Mouse (Mus musculus): ENCODE results near the gene 3110009E18Rik. TPM values are rescaled to one million over a fixed set of nuclear protein-coding genes. Genes with fewer than 3 reads are reported as not detected.

3110009E18Rik gene
- polyA plus RNA-seq, 1 experiment from 2014 or later: 26.6 TPM

- WGBS: 82% methylated on average over 4 of the region's 4 CpGs
- Histone ChIP-seq H3K9ac (no peak overlapping the region), H3K9me3 (no peaks in the 10 kb centered on the region), H3K4me1 (peaks cover 12% of the 10 kb centered on the region), H3K27me3 (no peaks in the 10 kb centered on the region), H3K36me3 (no peaks in the 10 kb centered on the region), H3K4me2 (no peak overlapping the region), H3K27ac (no peak overlapping the region), H3K4me3 (no peak overlapping the region)
- no peak for ATAC-seq (ENCODE audit: insufficient number of reproducible peaks, insufficient read depth, low FRiP score, low TSS enrichment, low read depth)
Observed at GRCm38 (mm10) chr1:120124839-120125238, 3.9 kb downstream of the 3110009E18Rik start.

DNA sequence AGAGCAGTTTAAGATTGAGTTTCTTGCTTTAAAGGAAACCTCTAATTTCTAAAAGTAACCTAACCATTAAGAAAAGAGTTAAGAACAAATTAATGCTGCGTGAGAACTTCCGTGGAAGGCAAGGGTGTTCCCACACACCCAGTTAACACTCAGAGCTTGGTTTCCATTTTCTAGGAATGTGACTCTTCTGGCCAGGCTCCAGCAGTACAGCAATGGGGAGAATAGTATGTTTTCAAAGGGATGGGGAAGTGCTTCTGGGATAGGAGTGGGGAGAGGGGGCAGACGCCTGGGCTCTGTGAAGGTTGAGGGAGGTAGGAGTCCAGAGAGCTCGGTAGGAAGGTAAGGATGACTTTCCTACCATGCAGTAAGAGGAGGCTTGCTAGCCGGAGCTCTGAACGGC is 4.5 kb downstream of the 3110009E18Rik start:
- Histone ChIP-seq H3K27me3 (no peaks in the 10 kb centered on the region), H3K4me1 (peaks cover 5% of the 10 kb centered on the region; the same call in 1 of the 2 replicates), H3K4me3 (no peak overlapping the region), H3K27ac (no peak overlapping the region), H3K9me3 (no peaks in the 10 kb centered on the region), H3K4me2 (no peak overlapping the region), H3K9ac (no peak overlapping the region), H3K36me3 (no peaks in the 10 kb centered on the region)
- 71% methylated on average over 6 of the region's 6 CpGs for WGBS
- ATAC-seq (ENCODE audit: insufficient number of reproducible peaks, insufficient read depth, low FRiP score, low TSS enrichment, low read depth): no peak

DNA sequence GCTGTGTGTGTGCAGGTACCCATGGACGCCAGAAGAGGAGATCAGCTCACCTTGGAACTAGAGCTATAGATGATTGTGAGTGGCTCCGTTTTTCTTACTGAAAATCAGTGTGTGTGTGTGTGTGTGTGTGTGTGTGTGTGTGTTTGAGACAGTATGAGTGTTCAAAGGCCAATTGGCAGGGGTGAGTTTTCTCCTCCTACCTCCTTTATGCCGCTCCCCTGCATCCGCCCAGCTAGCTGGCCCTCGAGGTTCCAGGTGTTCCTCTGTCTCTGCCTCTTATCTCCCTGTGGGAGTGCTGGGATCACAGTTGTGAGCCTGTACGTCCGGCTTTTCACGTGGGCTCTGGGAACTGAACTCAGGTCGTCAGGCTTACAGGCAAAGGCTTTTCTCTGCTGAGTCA is 5.3 kb downstream of the 3110009E18Rik start:
- H3K36me3 ChIP-seq: no peaks in the 10 kb centered on the region
- no peak for ATAC-seq (ENCODE audit: insufficient number of reproducible peaks, insufficient read depth, low FRiP score, low TSS enrichment, low read depth)
- H3K4me1 ChIP-seq: peaks cover 5% of the 10 kb centered on the region; the same call in 1 of the 2 replicates
- H3K27ac ChIP-seq: no peak overlapping the region
- H3K27me3 ChIP-seq: no peaks in the 10 kb centered on the region
- H3K9me3 ChIP-seq: no peaks in the 10 kb centered on the region
- H3K9ac ChIP-seq: no peak overlapping the region
- H3K4me3 ChIP-seq: no peak overlapping the region
- no peak overlapping the region for H3K4me2 ChIP-seq
- WGBS: 67% methylated on average over 9 of the region's 9 CpGs

- no peak overlapping the region for H3K4me2 ChIP-seq
- H3K9me3 ChIP-seq: no peaks in the 10 kb centered on the region
- H3K4me3 ChIP-seq: no peak overlapping the region
- H3K27ac ChIP-seq: no peak overlapping the region
- no peaks in the 10 kb centered on the region for H3K4me1 ChIP-seq
- 87% methylated on average over 1 of the region's 1 CpGs for WGBS
- no peaks in the 10 kb centered on the region for H3K36me3 ChIP-seq
- H3K27me3 ChIP-seq: no peaks in the 10 kb centered on the region
- ATAC-seq (ENCODE audit: insufficient number of reproducible peaks, insufficient read depth, low FRiP score, low TSS enrichment, low read depth): no peak
- no peak overlapping the region for H3K9ac ChIP-seq
Observed at GRCm38 (mm10) chr1:120132376-120132775, 11.4 kb downstream of the 3110009E18Rik start.

DNA sequence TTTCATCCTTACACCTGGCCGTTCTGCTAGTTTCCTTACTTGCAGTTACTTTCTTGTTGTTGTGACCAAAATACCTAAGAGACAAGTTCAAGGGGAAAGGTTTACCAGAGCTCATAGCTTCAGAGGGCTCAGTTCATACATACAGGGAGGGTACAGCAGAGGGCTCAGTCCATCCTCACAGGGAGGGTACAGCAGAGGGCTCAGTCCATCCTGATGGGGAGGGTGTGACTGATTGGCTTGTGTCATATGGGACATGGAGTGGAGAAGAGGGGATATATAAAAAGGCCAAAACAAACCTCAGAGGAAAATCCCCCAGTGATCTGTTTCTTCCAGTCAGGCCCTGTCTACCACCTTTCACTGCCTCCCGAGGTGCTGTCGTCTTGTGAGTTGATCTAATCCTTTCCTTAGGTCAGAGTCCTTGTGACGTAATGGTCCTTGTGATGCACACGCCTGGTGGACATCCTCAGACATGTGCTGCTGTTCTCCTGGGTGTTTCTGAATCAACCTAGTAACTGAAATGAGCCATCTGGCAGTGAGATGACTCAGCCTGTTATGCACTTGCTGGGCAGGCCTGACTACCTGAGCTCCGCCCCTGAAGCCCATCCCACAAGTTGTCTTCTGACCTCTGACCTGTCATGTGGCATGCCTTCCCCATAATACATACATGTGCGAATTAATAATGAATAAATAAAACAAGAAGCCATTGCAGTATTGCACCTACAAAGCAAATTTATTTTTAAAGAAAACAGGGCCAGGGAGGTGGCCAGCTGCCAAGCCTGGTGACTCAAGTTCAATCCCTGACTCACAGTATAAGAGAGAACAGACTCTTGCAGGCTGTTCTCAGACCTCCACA is 15.2 kb downstream of the 3110009E18Rik start:
- Histone ChIP-seq H3K9me3 (no peaks in the 10 kb centered on the region), H3K27ac (no peak overlapping the region), H3K36me3 (no peaks in the 10 kb centered on the region), H3K4me2 (no peak overlapping the region), H3K9ac (no peak overlapping the region), H3K27me3 (no peaks in the 10 kb centered on the region), H3K4me3 (no peak overlapping the region), H3K4me1 (no peaks in the 10 kb centered on the region)
- no peak for ATAC-seq (ENCODE audit: insufficient number of reproducible peaks, insufficient read depth, low FRiP score, low TSS enrichment, low read depth)
- WGBS: 82% methylated on average over 7 of the region's 7 CpGs

DNA sequence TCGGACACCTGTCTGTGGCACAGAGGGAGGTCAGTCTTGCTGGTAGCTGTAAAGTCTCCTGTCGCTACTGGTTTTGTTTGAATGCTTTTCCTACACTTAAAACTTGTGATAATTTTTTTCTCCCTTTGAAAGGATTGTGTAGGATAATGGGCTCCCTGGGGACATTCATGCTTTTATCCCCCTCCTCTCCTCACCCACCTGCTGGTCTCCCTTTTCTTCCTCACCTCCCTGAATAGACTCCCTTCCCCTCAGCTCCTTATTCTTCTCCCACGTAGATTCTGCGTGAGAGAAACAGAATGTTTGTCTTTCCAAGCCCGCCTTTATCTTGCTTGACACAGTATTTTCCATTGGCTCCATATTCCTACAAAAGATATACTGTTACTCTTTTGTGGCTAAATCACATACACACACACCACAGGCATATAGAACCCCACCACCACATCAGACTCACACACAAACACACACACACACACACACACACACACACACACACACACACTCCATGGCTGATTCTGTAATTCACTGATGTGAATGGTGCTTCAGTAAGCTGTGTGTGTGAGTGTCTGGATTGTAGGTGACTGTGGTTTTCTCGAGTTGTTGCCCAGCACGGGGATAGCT is 18.0 kb downstream of the 3110009E18Rik start:
- Histone ChIP-seq H3K36me3 (no peaks in the 10 kb centered on the region), H3K4me3 (no peak overlapping the region), H3K4me1 (peaks cover 5% of the 10 kb centered on the region), H3K27me3 (no peaks in the 10 kb centered on the region), H3K27ac (no peak overlapping the region), H3K4me2 (no peak overlapping the region), H3K9me3 (no peaks in the 10 kb centered on the region), H3K9ac (no peak overlapping the region)
- no peak for ATAC-seq (ENCODE audit: insufficient number of reproducible peaks, insufficient read depth, low FRiP score, low TSS enrichment, low read depth)
- WGBS: 37% methylated on average over 7 of the region's 7 CpGs

DNA sequence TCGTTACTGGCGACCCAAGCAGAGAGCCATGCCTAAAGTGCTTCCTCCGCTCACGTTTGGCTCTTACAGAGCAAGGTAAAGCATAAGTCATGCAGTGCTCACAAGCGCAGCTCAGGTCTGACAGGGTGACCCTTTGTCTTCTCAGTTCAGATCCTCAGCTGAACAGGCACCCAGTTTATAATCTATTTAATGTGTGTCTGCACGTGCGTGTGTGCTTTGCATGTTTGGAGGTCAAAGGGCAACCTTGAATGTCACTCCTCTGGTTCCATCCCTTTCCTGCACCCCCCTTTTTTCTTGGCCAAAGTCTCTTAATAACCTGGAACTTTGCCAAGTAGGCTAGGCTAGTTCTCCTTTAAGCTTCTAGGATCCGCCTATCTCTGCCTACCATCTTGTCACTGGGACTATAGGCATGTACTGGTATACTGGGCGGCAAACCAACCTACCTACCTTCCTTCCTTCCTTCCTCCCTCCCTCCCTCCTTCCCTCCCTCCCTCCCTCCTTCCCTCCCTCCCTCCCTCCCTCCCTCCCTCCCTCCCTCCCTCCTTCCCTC is 19.2 kb downstream of the 3110009E18Rik start:
- no peak overlapping the region for H3K27ac ChIP-seq
- ATAC-seq (ENCODE audit: insufficient number of reproducible peaks, insufficient read depth, low FRiP score, low TSS enrichment, low read depth): no peak
- 83% methylated on average over 9 of the region's 9 CpGs for WGBS
- peaks cover 5% of the 10 kb centered on the region for H3K4me1 ChIP-seq
- H3K4me2 ChIP-seq: no peak overlapping the region
- no peaks in the 10 kb centered on the region for H3K36me3 ChIP-seq
- H3K9ac ChIP-seq: no peak overlapping the region
- no peak overlapping the region for H3K4me3 ChIP-seq
- H3K9me3 ChIP-seq: no peaks in the 10 kb centered on the region
- H3K27me3 ChIP-seq: no peaks in the 10 kb centered on the region

DNA sequence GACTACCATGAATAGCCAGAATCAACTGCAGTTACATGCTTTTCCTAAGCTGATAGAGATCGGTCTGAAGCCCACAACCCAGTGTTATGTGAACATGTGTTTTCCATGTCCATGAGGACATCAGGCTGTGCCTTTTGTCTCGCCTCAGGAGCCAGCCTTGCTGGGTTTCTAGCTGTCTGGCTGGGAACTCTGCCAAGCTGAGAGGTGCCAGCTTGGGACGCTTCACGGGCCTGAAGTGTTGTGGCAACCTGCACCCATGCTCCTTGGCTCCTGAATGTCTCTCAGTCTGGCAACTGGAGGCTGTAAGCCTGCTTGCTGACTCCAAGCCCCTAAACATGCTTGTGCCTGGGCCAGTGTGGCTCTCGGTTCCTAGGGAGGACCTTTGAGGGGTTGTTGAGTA is 21.6 kb downstream of the 3110009E18Rik start:
- Histone ChIP-seq H3K36me3 (no peaks in the 10 kb centered on the region), H3K4me3 (no peak overlapping the region), H3K4me1 (peaks cover 5% of the 10 kb centered on the region), H3K4me2 (no peak overlapping the region), H3K27ac (no peak overlapping the region), H3K27me3 (no peaks in the 10 kb centered on the region), H3K9me3 (no peaks in the 10 kb centered on the region), H3K9ac (no peak overlapping the region)
- WGBS: 71% methylated on average over 5 of the region's 5 CpGs
- ATAC-seq (ENCODE audit: insufficient number of reproducible peaks, insufficient read depth, low FRiP score, low TSS enrichment, low read depth): no peak

DNA sequence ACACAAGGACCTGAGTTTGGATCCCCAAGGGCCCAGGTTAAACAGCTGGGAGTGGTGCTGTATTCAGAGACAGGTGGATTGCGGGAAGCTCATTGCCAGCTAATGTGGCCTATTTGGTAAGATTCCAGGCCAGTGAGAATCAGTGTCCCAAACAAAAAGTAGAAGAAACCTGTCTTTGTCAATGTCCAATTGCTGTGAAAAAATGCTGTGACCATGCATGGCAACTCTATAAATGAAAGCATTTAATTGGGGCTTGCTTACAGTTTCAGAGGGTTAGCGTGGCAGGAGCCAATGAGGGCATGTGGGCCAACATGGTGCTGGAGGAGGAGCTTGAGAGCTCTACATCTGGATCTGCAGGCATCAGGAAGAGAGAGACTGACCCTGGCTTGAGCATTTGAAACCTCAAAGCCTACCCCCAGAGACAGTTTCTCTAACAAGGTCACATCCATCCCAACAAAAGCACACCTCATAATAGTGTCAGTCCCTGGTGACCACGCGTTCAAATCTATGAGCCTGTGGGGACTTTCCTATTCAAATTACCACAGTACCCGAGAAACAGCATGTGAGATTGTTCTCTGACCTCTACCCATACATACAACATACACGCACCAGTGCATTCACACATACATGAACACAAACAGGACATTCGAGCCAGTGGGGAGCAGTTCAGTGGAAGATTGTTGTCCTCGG is 24.7 kb downstream of the 3110009E18Rik start:
- H3K4me3 ChIP-seq: no peak overlapping the region
- 89% methylated on average over 8 of the region's 8 CpGs for WGBS
- H3K27ac ChIP-seq: no peak overlapping the region
- no peak for ATAC-seq (ENCODE audit: insufficient number of reproducible peaks, insufficient read depth, low FRiP score, low TSS enrichment, low read depth)
- no peaks in the 10 kb centered on the region for H3K27me3 ChIP-seq
- H3K4me2 ChIP-seq: no peak overlapping the region
- no peaks in the 10 kb centered on the region for H3K36me3 ChIP-seq
- H3K9ac ChIP-seq: no peak overlapping the region
- no peaks in the 10 kb centered on the region for H3K9me3 ChIP-seq
- peaks cover 5% of the 10 kb centered on the region for H3K4me1 ChIP-seq

DNA sequence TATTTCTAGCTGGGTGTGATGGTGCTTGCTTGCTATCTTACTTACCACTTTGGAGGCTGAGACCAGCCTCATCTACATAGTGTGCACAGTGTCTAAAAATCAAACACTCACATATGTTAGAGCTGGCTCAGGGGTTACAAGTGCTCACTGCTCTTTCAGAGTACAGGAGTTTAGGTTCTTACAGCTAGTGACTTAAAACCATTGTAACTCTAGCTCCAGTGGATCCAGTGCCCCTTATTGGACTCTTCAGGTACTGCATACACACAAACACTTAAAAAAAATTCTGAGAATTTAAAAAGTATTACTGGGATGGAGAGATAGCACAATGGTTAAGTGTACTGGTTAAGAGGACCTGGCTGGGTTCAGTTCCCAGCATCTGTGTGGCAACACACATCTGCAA is 26.0 kb downstream of the 3110009E18Rik start:
- no peak overlapping the region for H3K9ac ChIP-seq
- ATAC-seq (ENCODE audit: insufficient number of reproducible peaks, insufficient read depth, low FRiP score, low TSS enrichment, low read depth): no peak
- no peak overlapping the region for H3K4me3 ChIP-seq
- no peaks in the 10 kb centered on the region for H3K36me3 ChIP-seq
- no peak overlapping the region for H3K27ac ChIP-seq
- no peak overlapping the region for H3K4me2 ChIP-seq
- no peaks in the 10 kb centered on the region for H3K27me3 ChIP-seq
- no peaks in the 10 kb centered on the region for H3K9me3 ChIP-seq
- peaks cover 5% of the 10 kb centered on the region for H3K4me1 ChIP-seq

DNA sequence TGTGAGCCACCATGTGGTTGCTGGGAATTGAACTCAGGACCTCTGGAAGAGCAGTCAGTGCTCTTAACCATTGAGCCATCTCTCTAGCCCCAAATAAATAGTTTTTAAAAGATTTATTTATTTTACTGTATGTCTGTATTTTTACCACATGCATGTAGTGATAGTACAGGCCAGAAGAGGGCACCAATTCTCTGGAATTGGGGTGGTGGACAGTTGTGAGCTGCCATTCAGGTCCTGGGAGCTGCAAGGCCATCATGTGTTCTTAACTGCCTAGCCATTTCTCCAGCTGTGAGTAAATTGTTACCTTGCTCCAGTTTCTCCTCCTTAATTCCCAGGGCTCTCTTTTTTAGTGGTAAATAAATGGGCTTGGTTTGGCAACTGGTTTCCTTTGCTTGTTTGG is 33.2 kb downstream of the 3110009E18Rik start:
- Histone ChIP-seq H3K27ac (no peak overlapping the region), H3K9ac (no peak overlapping the region), H3K36me3 (no peaks in the 10 kb centered on the region), H3K4me2 (no peak overlapping the region), H3K9me3 (no peaks in the 10 kb centered on the region), H3K4me1 (no peaks in the 10 kb centered on the region), H3K27me3 (no peaks in the 10 kb centered on the region), H3K4me3 (no peak overlapping the region)
- no peak for ATAC-seq (ENCODE audit: insufficient number of reproducible peaks, insufficient read depth, low FRiP score, low TSS enrichment, low read depth)

Measured in embryonic facial prominence, embryonic 13.5 days (tissue).